Mouse (Mus musculus) heart, embryonic 15.5 days (tissue): ENCODE measurements around the gene Ankrd16. TPM values are rescaled to one million over a fixed set of nuclear protein-coding genes. Genes with fewer than 3 reads are reported as not detected.

Source experiments
- ATAC-seq: fragments of 200-750 bp; cut with Nextera tagmentation; replicated peaks from 2 replicates; pipeline ENCODE4 v1.8.0; 2017; ENCODE audit warnings: low read depth, moderate TSS enrichment; ENCODE audit not compliant: insufficient number of reproducible peaks, insufficient read depth, low FRiP score
- H3K27ac ChIP-seq: fragments of 300-500 bp; sonication (generic); 2 replicates; pipeline ENCODE4 v1.5.1; 2015; ENCODE audit warnings: mild to moderate bottlenecking, inconsistent platforms
- H3K27me3 ChIP-seq: fragments of 300-500 bp; sonication (generic); 2 replicates; pipeline ENCODE4 v1.6.1; 2015; ENCODE audit warnings: inconsistent platforms
- H3K36me3 ChIP-seq: fragments of 300-500 bp; sonication (generic); 2 replicates; pipeline ENCODE4 v1.6.1; 2015; ENCODE audit warnings: mild to moderate bottlenecking, inconsistent platforms
- H3K4me1 ChIP-seq: fragments of 300-500 bp; sonication (generic); replicated peaks from 2 replicates; pipeline ENCODE4 v1.6.1; 2015; ENCODE audit warnings: inconsistent platforms
- H3K4me2 ChIP-seq: fragments of 300-500 bp; sonication (generic); 2 replicates; pipeline ENCODE4 v1.6.1; 2015; ENCODE audit warnings: inconsistent platforms, mild to moderate bottlenecking, moderate library complexity
- H3K4me3 ChIP-seq: fragments of 300-500 bp; sonication (generic); 2 replicates; pipeline ENCODE4 v1.5.1; 2015; ENCODE audit warnings: mild to moderate bottlenecking, inconsistent platforms
- H3K9ac ChIP-seq: fragments of 300-500 bp; sonication (generic); 2 replicates; pipeline ENCODE4 v1.6.1; 2015; ENCODE audit warnings: mild to moderate bottlenecking, inconsistent platforms
- H3K9me3 ChIP-seq: fragments of 300-500 bp; sonication (generic); replicated peaks from 2 replicates; pipeline ENCODE4 v1.6.1; 2016; ENCODE audit warnings: inconsistent platforms
- WGBS: fragments of 180-500 bp; shearing (Covaris S2); methylation state at CpG from one replicate; pipeline ENCODE4 v1.1.7; 2015; ENCODE audit warnings: mixed read lengths; 5-methylcytosine and 5-hydroxymethylcytosine counted together
- polyA plus RNA-seq: library from polyadenylated mRNA; unstranded; fragments of >200 nt; fragmentation: Nextera tagmentation; extraction: Ambion mirVana; gene quantifications from 2 replicates; pipeline ENCODE4 v1.2.1, GENCODE M21; 2015

Gene Ankrd16
- polyA plus RNA-seq, 1 experiment from 2014 or later = 26.7 TPM

- H3K4me3 ChIP-seq = no peak overlapping the region
- no peak overlapping the region for H3K27ac ChIP-seq
- no peak for ATAC-seq
- no peaks in the 10 kb centered on the region for H3K27me3 ChIP-seq
- peaks cover 19% of the 10 kb centered on the region for H3K36me3 ChIP-seq
- H3K4me1 ChIP-seq = peaks cover 24% of the 10 kb centered on the region
- no peak overlapping the region for H3K9ac ChIP-seq
- WGBS = 78% methylated on average over 4 of the region's 4 CpGs
- H3K4me2 ChIP-seq = no peak overlapping the region
- H3K9me3 ChIP-seq = no peaks in the 10 kb centered on the region
Measured at GRCm38 (mm10) chr2:11772401-11772800, 5.3 kb upstream of the Ankrd16 start.

- peaks cover 5% of the 10 kb centered on the region for H3K36me3 ChIP-seq
- ATAC-seq = no peak
- no peak overlapping the region for H3K9ac ChIP-seq
- peaks cover 30% of the 10 kb centered on the region for H3K4me1 ChIP-seq
- H3K9me3 ChIP-seq = no peaks in the 10 kb centered on the region
- 91% methylated on average over 10 of the region's 10 CpGs for WGBS
- no peak overlapping the region for H3K4me3 ChIP-seq
- no peaks in the 10 kb centered on the region for H3K27me3 ChIP-seq
- no peak overlapping the region for H3K4me2 ChIP-seq
- H3K27ac ChIP-seq = no peak overlapping the region
Measured at GRCm38 (mm10) chr2:11774426-11774825, 3.2 kb upstream of the Ankrd16 start.

DNA sequence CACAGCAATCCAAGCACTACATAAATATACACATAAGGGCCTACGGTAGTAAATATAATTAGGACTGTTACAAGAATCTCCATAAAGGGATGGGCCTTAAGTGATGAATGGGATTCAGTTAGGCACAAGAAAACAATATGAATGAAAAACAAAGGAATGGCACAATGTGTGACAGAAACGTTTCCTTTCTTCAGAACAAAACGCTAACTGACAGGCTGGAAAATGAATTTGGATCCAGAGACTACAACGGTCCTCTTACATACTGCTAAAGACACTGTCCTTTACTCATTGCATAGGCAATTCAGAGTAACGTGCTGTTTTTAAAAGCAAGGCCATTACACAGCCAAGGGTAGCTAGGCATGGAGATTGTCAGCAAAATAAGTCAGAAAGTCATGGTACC is 2.6 kb upstream of the Ankrd16 start:
- WGBS = 88% methylated on average over 5 of the region's 5 CpGs
- no peak overlapping the region for H3K4me2 ChIP-seq
- no peak overlapping the region for H3K27ac ChIP-seq
- H3K9me3 ChIP-seq = no peaks in the 10 kb centered on the region
- H3K9ac ChIP-seq = no peak overlapping the region
- H3K27me3 ChIP-seq = no peaks in the 10 kb centered on the region
- H3K4me3 ChIP-seq = no peak overlapping the region
- no peaks in the 10 kb centered on the region for H3K36me3 ChIP-seq
- peaks cover 36% of the 10 kb centered on the region for H3K4me1 ChIP-seq
- no peak for ATAC-seq

- peaks cover 4% of the 10 kb centered on the region for H3K36me3 ChIP-seq
- H3K9ac ChIP-seq = peak overlapping the region; percentile 80
- peak overlapping the region; percentile 66 for H3K4me2 ChIP-seq
- H3K9me3 ChIP-seq = no peaks in the 10 kb centered on the region
- ATAC-seq = no peak
- peak overlapping the region; percentile 93 for H3K27ac ChIP-seq
- 39% methylated on average over 8 of the region's 8 CpGs for WGBS
- H3K27me3 ChIP-seq = no peaks in the 10 kb centered on the region
- peaks cover 36% of the 10 kb centered on the region for H3K4me1 ChIP-seq
- H3K4me3 ChIP-seq = peak overlapping the region; percentile 73
Measured at GRCm38 (mm10) chr2:11776415-11776814, 1.3 kb upstream of the Ankrd16 start.

DNA sequence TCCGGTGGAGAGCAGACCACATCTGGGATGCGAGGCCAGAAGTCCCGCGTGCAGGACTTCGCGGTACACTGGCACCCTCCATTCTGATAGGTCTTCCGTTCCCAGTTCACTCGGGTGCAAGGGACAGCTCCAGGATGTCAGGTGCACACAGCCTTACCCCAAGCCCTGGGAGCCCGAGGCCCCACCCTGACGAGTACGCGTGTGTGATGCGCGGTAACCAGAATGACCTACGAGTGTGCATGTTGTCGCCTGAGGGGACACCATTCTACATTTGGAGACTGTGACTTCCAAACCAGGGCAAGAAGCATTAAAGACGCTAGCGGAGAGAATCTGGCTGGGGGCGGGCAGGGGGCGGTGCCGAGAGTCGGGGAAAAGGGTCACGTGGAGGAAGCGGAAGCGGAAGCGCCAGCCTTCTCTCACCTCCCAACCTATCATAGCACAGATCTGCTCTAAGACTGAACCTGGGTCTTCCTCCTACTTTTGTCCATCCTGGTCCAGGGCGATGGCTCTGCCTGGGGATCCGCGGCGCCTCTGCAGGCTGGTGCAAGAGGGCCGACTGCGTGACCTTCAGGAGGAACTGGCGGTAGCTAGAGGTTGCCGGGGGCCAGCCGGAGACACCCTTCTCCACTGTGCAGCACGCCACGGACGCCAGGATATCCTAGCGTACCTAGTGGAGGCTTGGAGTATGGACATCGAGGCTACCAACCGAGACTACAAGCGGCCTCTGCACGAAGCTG is 579 bp downstream of the Ankrd16 start:
- H3K27me3 ChIP-seq = no peaks in the 10 kb centered on the region
- H3K4me2 ChIP-seq = peak overlapping the region; percentile 84
- peaks cover 36% of the 10 kb centered on the region for H3K4me1 ChIP-seq
- peak; percentile 84 for ATAC-seq
- WGBS = under 1% methylated on average over 43 of the region's 43 CpGs
- no peaks in the 10 kb centered on the region for H3K9me3 ChIP-seq
- H3K9ac ChIP-seq = peak overlapping the region; percentile 76
- peak overlapping the region; percentile 98 for H3K27ac ChIP-seq
- peaks cover 23% of the 10 kb centered on the region for H3K36me3 ChIP-seq
- peak overlapping the region; percentile 73 for H3K4me3 ChIP-seq

DNA sequence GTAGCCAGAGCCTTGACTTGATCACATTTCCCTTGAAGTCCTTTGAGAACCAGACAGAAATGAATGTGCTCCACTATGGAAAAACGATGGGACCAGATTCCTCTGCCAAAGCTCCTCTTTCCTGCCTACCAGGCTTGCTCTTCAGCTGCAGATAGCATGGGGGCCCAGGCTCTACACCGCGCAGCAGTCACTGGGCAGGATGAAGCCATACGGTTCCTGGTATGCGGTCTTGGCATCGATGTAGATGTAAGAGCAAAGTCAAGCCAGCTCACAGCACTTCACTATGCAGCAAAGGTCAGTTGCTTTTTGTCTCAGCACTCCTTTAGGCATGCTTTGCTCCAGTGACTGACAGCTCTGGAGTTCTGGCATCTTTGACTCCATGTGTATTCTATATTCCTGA is 6.5 kb downstream of the Ankrd16 start:
- Histone ChIP-seq H3K36me3 (peaks cover 76% of the 10 kb centered on the region), H3K4me3 (no peak overlapping the region), H3K27me3 (no peaks in the 10 kb centered on the region), H3K4me1 (peaks cover 9% of the 10 kb centered on the region), H3K9me3 (no peaks in the 10 kb centered on the region), H3K9ac (no peak overlapping the region), H3K4me2 (no peak overlapping the region), H3K27ac (no peak overlapping the region)
- ATAC-seq = no peak
- WGBS = 90% methylated on average over 6 of the region's 6 CpGs

DNA sequence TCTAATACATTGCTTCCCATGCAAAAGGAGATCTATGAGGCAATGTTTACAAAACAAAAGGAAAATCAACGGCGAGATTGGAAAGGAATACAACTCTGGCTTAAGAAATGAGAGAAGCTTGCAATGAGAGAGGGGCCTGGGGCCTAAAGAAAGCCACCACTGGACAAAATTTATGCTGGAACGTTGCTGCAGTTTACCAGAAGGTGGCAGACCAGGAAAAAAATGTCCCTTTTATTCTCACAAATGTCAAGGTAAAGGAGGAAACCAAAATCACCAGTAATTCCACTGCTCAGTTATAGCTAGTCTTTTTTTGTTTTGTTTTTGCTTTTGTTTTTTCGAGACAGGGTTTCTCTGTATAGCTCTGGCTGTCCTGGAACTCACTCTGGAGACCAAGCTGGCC is 17.0 kb downstream of the Ankrd16 start:
- WGBS = 67% methylated on average over 4 of the region's 4 CpGs
- H3K9me3 ChIP-seq = no peaks in the 10 kb centered on the region
- no peak overlapping the region for H3K27ac ChIP-seq
- no peak for ATAC-seq
- no peak overlapping the region for H3K4me2 ChIP-seq
- no peaks in the 10 kb centered on the region for H3K27me3 ChIP-seq
- peaks cover 24% of the 10 kb centered on the region for H3K36me3 ChIP-seq
- no peak overlapping the region for H3K4me3 ChIP-seq
- H3K9ac ChIP-seq = no peak overlapping the region
- peaks cover 13% of the 10 kb centered on the region for H3K4me1 ChIP-seq

DNA sequence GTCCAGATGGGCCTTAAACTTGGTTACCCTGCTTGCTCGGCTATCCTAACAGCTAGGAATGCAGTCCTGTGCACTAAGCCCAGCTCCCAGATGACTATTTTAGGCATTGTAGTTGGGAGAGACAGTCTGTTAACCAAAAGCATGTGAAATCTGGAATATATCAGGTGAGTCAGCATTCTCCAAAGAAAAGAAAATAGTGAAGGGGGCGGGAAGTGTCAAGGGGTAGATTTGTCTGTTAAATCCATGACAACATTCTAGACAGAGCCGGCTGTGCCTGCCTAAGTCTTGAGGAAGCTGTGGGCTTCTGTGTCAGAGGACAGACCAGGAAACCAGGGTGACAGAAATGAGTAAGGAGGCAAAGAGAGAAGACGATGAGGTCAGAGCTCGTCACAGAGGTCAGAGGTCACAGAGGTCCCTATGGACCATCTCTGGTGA is 20.3 kb downstream of the Ankrd16 start:
- ATAC-seq = no peak
- Histone ChIP-seq H3K9ac (no peak overlapping the region), H3K4me3 (no peak overlapping the region), H3K27me3 (no peaks in the 10 kb centered on the region), H3K4me2 (no peak overlapping the region), H3K36me3 (peaks cover 3% of the 10 kb centered on the region; the same call in 1 of the 2 replicates), H3K27ac (no peak overlapping the region), H3K9me3 (no peaks in the 10 kb centered on the region), H3K4me1 (peaks cover 13% of the 10 kb centered on the region)
- 38% methylated on average over 5 of the region's 5 CpGs for WGBS

DNA sequence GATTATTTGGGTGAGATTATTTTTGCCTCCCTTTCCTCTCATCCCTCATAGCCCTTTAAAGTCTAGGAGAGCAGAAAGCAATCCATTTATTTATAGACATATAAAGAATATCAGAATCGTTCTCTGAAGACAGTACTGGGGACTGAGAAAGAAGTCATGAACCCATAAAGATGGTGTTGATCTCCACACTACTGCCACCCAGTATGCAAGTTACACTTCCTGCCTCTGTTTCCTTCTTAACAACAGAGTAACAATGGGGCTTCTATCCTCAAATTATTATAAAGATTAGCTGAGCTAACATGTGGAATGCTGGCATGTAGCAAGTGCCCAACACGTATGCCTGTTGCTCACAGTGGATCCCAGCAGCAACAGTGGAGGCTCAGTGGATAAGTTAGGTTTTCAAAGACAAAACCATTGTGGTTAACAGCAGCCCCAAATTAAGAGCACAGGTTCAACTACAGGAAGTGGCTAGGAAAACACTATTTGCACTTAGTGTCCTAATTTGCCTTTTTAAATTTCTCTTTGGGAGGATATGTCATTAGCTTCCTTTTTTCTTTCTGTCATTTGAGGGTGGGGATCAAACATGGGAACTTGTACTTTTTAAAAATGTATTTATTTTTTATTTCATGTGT is 23.7 kb downstream of the Ankrd16 start:
- H3K4me3 ChIP-seq = no peak overlapping the region
- H3K9ac ChIP-seq = no peak overlapping the region
- no peaks in the 10 kb centered on the region for H3K9me3 ChIP-seq
- no peaks in the 10 kb centered on the region for H3K27me3 ChIP-seq
- H3K4me1 ChIP-seq = peaks cover 13% of the 10 kb centered on the region
- H3K4me2 ChIP-seq = no peak overlapping the region
- no peak overlapping the region for H3K27ac ChIP-seq
- ATAC-seq = no peak
- no peaks in the 10 kb centered on the region for H3K36me3 ChIP-seq
- WGBS = 73% methylated on average over 2 of the region's 2 CpGs

Other genes with a start within 250 kb of the Ankrd16 start
- 9.8 and 14.6 TPM in 2 replicates for gene Pfkfb3, start 223.8 kb upstream of the Ankrd16 start, polyA plus RNA-seq
- gene Rbm17, start 173.7 kb upstream of the Ankrd16 start, polyA plus RNA-seq = 79.8 and 87.7 TPM in 2 replicates
- not detected in 2 replicates for gene Gm17490, start 151.6 kb upstream of the Ankrd16 start, polyA plus RNA-seq
- 1.6 and 17.9 TPM in 2 replicates for gene Il2ra, start 135.1 kb upstream of the Ankrd16 start, polyA plus RNA-seq
- 11.7 and 15.4 TPM in 2 replicates for gene Il15ra, start 72.6 kb upstream of the Ankrd16 start, polyA plus RNA-seq
- gene Fbh1, start 294 bp upstream of the Ankrd16 start, polyA plus RNA-seq = 97.6 and 108 TPM in 2 replicates